Mouse (Mus musculus) urinary bladder, postnatal 4 days (tissue): ENCODE results near the gene Cdk5r2.

Experiments
- DNase-seq, 2 experiments: peaks; one replicate each; pipeline ENCODE4 v3.0.0; 2021 to 2022; ENCODE audit warnings: low spot score in 2 of 2

The Cdk5r2 gene

DNA sequence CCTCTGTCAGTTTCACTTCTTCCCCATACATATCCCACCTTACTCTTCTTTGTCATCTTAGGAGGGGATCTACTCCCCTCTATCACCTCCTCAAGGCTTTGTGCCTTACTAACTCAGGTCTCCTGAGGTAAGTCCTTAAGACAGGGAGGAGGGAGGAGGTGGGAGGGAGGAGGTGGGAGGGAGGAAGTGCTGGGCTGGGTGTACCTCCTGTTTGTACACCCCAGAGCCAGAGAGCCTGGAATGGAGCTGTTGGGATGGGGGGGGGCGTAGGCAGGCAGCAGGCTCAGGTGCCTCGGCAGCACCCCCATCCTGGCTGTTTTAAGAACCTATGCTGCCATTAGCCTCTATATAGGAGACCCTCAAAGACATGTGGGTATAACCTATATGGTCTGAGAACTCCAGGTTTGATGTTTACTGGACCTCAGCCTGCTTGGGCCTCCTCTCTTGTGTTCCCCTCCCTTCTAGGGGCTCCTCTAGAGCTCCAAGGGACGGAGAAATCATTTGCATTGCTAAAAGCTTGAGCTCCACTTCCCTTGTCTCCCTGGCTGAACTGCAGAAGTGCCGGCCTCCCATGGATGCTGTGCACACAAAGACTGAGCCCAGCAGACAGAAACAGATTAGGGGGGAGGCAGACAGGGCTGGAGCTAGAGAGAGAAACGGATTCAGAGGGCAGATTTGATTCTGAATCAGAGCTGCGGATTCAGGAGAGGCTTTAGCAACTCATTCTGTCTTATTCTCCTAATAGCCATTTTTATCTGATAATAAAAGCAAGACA is 3.5 kb upstream of the Cdk5r2 start:
- DNase-seq, result no peak

- no peak for DNase-seq
Observed at GRCm38 (mm10) chr1:74855156-74855555, 422 bp downstream of the Cdk5r2 start.

DNA sequence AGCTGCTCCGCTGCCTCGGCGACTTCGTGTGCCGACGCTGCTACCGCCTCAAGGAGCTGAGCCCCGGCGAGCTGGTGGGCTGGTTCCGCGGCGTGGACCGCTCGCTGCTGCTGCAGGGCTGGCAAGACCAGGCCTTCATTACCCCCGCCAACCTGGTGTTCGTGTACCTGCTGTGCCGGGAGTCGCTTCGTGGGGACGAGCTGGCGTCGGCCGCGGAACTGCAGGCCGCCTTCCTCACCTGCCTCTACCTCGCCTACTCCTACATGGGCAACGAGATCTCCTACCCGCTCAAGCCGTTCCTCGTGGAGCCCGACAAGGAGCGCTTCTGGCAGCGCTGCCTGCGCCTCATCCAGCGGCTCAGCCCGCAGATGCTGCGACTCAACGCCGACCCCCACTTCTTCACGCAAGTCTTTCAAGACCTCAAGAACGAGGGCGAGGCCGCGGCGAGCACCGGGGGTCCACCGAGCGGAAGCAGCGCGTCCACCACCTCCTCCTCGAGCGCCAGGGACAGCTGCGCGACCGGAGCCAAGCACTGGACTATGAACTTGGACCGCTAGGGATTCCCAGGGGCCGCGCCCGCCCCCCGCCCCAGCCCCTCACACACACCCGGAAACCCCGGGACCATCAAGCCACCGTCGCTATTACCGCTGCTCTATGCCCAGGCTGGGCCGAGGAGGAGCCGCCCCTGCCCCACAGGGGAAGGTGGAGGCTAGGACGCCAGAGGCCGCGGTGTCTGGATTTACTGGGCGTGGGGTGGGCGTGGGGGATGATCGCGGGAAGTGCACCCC is 1.1 kb downstream of the Cdk5r2 start:
- no peak for DNase-seq

DNA sequence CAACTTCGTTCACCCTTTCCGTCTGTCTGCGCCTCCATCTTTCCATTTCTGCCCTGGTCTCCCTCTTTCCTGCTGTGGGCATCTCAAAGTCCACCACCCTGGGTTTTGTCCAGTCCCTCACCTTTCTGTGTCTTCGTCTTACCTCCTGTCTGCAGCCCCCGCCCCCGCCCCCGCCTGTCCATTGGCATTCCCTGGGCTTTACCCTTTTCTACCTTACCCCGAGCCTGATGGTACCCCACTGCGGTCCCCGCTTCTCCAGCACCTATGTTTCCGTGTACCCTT is 1.6 kb downstream of the Cdk5r2 start:
- DNase-seq, result no peak

DNA sequence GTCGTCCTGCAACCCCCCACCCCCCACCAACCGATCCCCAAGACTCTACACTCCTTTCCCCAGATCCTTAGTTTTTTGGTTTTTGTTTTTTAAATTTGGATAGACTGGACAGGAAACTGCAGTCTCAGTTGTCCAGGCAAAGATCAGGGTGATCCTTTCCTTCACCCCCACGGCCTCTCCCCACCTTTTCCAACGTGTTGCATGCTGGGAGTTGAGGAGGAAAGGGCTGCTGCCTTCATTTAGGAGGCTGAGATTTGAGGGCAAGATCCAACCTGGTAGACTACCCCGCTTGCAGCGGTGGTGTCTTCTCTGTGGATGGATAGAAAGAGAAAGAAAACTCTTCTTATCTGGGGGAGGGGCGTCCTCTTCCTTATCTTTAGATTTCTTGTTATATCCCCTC is 2.1 kb downstream of the Cdk5r2 start:
- DNase-seq, result no peak

GRCm38 (mm10) chr1:74857201-74857600 is 2.5 kb downstream of the Cdk5r2 start:
- DNase-seq, result no peak

GRCm38 (mm10) chr1:74857677-74858076 is 2.9 kb downstream of the Cdk5r2 start:
- no peak for DNase-seq

DNA sequence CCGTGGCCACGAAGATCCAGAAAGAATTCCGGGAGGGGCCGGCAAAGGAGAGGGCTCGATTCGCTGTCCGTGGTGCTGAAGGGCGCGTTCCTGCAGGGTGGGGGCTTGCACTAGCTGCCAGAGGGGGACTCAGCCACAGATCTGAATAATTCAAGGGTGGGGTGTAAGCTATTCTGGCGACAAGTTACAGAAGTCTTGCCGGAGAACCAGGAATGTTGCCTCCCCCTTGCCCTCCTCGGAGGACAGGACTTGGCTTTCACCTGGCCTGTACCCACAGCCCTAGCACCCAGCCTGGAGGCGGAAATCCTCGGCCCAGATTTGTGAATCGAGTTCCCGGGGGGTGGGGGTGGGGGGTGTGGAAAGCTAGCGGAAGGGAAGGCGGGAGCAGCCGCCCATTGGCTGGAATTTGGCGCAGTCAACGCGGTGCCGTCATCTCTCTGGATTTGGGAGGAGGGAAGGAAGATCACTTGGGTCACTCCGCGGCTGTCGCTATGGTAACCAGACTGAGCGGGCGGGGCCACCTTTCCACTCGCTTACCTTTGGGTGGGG is 3.5 kb downstream of the Cdk5r2 start:
- peak; percentile 35 to 73 for DNase-seq

- no peak for DNase-seq
Observed at GRCm38 (mm10) chr1:74858805-74859204, 4.1 kb downstream of the Cdk5r2 start.

GRCm38 (mm10) chr1:74859223-74859984 is 4.7 kb downstream of the Cdk5r2 start:
- DNase-seq, result no peak

- DNase-seq, result no peak
Observed at GRCm38 (mm10) chr1:74861783-74862182, 7.0 kb downstream of the Cdk5r2 start.

GRCm38 (mm10) chr1:74872218-74872617 is 17.5 kb downstream of the Cdk5r2 start:
- no peak for DNase-seq

GRCm38 (mm10) chr1:74877199-74877598 is 22.5 kb downstream of the Cdk5r2 start:
- no peak for DNase-seq

- DNase-seq, result no peak
Observed at GRCm38 (mm10) chr1:74880785-74881360, 26.1 kb downstream of the Cdk5r2 start.

DNA sequence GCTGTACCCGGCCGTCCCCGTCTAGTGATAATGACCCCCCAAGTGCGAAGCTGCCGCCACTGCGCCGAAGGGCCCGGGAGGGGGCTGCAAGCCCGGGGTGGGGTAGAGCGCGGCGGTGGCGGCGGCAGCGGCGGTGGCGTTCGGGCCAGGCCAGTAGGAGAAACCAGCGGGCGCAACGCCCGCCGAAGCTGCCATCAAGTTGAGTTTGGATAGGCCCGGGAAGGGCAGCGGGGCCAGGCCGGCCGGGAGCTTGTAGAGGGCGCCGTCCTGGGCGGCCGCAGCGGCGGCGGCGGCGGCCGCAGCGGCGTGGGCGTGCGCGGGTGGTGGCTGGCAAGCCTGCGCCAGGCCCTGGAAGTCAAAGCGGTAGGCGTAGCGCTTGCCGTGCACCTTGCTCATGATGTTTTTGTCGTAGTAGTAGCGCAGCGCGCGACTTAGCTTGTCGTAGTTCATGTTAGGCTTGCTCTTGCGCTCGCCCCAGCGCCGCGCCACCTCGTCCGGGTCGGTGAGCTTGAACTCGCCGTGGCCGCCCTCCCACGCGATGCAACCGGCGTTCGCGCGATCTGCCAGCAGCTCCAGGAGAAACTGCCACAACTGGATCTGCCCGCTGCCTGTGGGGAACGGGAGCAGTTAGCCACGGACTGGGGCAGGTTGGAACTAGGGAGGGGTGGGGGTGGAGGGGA is 27.5 kb downstream of the Cdk5r2 start:
- DNase-seq, result no peak

DNA sequence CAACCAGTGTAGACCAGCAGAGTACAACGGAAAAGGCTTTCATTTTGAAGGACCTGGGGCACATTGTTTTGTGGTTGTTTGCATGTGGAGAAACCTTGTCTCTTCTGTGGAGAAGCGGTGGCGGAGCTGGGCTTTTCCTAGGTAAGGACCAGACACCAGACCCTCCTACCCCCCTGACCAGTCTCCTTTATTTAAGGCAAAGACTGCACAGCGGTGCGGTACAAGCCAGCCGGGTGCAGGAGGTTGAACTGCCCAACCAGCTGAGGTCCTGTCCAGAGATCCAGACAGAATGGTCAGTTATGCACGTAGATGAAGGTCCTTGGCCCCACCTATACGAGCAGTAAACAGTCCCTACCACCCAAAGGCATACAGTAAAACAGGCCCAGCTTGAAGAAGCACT is 28.1 kb downstream of the Cdk5r2 start:
- DNase-seq, result no peak

GRCm38 (mm10) chr1:74883441-74883840 is 28.7 kb downstream of the Cdk5r2 start:
- no peak for DNase-seq

- peak in 1 of 2 experiments; percentile 54 for DNase-seq
Observed at GRCm38 (mm10) chr1:74884196-74885141, 29.7 kb downstream of the Cdk5r2 start.

DNA sequence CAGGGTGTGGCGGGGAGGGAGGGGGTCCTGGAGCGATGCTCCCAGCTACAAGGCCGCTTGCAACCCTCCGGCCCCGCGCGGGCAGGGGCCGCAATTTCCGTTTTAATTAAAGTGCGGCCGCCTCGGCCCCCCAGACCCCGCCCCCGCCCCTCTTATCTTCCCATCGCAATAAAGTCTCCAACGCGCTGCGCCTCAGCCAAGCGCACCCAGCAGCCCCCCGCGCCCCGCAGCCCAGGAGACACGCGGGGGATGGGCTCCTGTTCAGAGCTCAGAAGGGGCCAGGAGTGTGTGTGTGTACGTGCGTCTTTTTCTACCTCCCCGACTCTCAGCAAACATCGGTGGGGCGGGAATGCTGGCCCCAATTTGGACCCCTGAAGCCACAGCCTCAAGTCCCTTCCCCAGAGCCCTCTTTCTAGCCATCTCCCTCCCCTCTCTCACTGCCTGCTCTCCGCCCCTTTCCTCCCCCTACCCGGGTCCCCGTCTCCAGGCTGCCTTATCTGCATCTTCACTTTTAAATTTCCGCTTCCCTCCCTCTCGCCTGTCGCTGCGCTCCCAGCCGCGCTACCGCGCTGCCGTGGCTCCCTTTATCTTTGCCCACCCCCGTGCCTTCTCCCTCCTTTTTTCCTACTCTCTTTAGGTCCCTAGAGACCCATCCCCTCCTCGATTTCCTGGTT is 30.8 kb downstream of the Cdk5r2 start, which contains the start of gene Fev:
TSS of gene Fev (minus strand) at position 51 of the 674 bp plus-strand sequence.
- peak in 1 of 2 experiments; percentile 54 for DNase-seq
